Mouse (Mus musculus) large intestine, adult 2 months (tissue): ENCODE data around the gene H1foo. TPM values are rescaled to one million over a fixed set of nuclear protein-coding genes. Genes with fewer than 3 reads are reported as not detected.

ENCODE experiments used
- DNase-seq: peaks from one replicate; pipeline ENCODE4 v3.0.0-alpha.2; 2012; ENCODE audit warnings: low read depth, low spot score
- whole genome bisulfite sequencing: fragments of 180-500 bp; shearing (Covaris S2); methylation state at CpG from one replicate; pipeline ENCODE4 v1.1.7; 2018; 5-methylcytosine and 5-hydroxymethylcytosine counted together
- polyA plus RNA-seq: library from polyadenylated mRNA; depleted of rRNA; stranded (reverse); fragments of >200 nt; gene quantifications from 2 replicates; pipeline ENCODE4 v1.2.3, GENCODE M21; 2012

Gene H1foo
- polyA plus RNA-seq, 1 experiment = not detected

- no peak for DNase-seq
These were observed 33.1 kb downstream of the H1foo start for GRCm38 (mm10) chr6:115977810-115978209.

DNA sequence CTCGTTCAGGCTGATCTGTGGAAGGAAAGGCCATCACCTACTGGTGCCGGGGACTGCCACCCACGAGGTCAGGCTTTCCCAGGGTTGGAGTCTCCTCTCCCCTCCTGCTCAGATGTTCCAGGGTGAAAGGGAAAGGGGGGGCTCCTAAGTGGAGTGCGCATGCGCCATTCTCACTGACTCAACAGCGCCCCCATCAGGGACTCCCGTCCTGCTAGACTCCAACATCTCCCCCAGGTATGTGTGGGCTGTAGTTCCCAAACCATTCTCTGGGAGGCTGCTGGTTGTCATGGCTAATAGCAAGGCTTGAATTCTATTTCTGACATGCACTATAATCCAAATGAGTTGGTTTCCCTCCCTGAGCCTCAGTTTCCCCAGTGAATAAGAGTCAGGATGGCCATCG, 33.9 kb downstream of the H1foo start:
- 73% methylated on average over 8 of the region's 8 CpGs for WGBS
- DNase-seq = no peak

More at GRCm38 (mm10) chr6:115977810-115978209, 33.1 kb downstream of the H1foo start:
- 61% methylated on average over 15 of the region's 15 CpGs for WGBS

DNA sequence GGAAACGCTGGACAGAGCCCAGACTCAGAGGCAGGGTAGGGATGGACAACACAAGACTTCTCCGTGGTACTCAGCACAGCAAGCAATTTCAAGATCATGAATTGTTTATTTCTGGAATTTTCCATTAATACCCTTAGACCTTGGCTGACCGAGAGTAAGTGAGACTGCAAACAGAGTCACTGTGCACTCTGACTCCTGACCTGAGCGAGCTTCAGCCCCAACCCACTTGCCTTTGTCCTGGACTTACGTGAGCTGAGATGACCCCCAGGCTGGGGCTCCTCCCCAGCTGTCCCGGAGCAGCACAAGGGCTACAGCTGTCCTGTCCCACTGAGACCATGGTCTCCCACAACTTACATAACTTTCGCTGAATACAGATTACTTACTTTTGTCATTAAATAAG, 38.2 kb downstream of the H1foo start:
- DNase-seq = no peak

DNA sequence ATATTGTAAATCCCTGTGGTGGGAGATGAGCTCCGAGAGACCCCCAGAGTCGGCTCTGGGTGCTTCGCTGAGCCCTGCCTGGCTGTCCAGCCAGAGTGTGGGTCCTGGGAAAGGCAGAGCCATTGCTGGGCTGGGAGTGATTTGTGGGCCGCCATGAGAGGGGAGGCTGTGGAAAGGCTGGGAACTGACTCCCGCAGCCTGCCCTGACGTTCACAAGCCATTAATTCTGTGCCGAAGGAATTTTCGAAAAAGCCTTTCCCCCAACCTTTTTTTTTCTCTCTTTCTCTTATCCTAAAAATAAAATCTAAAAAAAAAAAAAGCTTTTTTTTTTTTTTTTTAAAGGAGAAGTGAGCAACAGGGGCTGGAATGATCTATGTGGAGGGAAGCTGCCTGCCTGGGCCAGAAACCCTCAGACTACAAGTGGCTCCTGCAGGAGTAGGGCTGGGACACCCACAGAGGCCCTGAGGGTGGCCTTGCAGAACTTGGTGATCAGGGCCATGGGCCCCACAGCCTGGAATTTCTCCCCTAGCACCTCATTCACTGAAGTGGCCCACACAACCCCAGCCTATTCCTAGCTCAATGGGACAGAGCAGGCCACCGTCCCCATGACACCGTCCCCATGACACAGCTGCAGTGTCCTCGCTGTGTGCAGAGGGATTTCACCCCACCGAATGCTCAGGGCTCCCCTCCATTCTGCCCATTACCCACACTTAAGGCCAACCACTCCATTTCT, 38.7 kb downstream of the H1foo start:
- WGBS = 68% methylated on average over 12 of the region's 12 CpGs
- no peak for DNase-seq

More for the DNA sequence above, 38.2 kb downstream of the H1foo start:
- 55% methylated on average over 7 of the region's 7 CpGs for WGBS

DNA sequence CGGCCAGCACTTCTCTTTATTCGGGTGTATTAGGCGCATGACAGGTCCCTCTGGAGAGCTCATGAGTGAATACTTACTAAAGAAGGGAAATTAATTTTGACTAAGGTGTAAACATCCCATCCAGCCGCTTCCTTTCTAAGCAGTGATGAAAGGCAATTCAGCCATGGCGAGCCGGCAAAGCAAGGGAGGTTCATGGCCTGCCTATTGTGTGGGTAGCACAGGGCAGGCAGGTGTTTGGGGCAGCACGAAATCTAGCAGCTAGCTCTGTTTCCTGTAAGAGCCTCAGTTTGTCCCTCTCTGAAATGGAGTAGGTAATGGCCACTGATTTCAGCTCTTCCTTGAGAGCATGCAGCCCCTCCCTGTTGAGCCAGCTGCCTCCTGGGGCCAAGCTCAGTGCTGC, 39.8 kb downstream of the H1foo start:
- WGBS = 66% methylated on average over 7 of the region's 7 CpGs
- no peak for DNase-seq

DNA sequence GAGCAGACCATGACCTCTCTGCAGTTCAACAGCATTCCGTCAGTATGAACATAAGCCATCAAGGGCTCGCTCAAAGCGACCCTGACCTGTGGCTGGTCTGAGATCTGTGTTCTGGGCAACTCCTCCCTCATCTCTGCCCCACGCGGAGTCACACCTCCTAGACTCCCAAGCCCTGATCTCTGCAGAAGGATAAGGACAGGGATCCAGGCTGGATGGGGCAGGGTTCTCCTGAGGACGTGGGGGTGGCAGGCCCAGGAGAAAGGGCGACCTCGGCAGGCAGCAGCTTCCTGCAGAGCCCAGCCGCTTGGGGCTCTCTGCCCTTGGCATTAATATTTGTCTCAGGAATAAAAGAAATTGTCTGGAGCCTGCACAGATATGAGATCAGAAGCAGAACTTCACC, 40.9 kb downstream of the H1foo start:
- WGBS = 52% methylated on average over 9 of the region's 9 CpGs
- DNase-seq = no peak

DNA sequence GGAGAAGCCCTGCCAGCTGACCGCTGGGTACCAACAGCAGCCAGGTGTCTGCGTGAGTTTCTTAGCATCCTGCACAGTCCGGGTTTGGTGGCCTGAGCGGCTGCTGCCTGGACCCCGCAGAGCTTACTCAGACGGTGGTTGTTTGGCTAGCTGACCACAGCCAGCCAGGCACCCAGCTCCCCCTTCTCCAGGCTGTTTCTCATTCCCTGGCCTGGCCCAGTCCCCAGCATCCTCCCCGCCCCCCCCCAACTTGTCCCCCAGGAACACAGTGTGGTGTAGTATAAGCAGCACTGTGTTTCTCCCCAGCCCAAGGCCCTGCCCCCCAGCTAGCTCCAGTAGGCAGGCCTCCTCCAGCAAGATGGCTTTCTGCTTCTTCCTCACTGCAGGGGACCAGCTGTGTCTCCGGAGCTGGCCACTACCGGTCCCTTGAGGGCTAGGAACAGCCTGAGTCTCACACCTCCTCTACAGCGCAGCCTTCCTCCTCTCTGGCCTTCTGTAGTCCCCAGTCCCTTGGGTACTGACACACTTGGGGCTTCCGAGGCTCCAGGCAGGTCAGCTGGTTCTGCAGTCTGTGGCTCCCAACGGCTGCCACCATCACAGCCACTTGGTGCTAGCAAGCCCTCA, 41.8 kb downstream of the H1foo start:
- 67% methylated on average over 12 of the region's 12 CpGs for WGBS
- no peak for DNase-seq

DNA sequence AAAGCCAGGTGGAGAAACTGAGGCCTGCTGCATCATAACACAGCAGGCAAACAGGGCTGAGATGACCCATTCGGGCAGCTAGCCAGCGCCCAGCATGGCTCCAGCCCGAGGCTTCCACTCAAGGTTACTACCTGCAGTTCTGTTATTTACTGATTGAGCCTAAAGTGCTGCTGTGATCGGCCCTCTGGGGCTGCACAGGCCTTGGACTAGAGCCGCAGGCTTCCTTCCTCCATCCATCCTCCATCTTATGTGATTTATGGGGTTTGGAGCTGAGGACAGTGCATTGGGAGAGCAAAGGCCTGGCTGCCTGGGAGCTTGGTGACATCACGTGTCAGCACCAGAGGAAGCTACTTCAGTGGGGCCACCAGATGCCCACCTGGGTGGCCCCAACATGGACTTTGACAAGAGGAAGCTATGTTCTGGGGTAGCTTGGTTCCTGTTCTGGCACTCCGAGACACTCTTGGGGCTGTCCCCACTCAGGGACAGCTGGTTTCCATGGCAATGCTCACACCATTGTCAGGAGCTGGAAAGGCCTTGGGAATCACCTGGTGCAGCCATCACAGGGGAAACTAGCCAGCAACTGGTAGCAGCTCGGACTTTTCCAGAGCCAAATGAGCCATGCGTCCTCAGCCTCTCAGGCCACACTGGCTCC, 42.5 kb downstream of the H1foo start:
- 49% methylated on average over 9 of the region's 9 CpGs for WGBS
- DNase-seq = no peak

DNA sequence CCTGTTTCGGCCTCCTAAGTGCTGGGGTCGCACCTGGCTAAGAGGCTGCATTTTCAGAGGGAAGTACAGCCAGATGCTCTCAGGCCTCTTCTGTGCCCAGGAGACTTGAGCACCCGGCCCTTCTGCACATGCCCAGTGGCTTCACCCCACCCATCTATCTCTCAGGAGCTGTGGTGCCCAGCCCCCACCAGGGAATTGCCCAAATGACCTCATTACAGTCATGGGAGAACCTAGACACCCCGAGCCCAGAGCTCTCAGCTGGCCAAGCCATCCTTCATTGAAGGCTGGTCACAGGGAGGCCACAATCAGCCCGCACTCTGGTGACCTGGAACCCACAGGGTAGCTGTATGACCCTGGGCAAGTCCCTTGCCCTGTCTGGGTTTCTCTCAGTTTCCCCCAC, 44.3 kb downstream of the H1foo start:
- DNase-seq = no peak
- WGBS = 62% methylated on average over 5 of the region's 5 CpGs

- WGBS = 42% methylated on average over 4 of the region's 4 CpGs
- no peak for DNase-seq
These were observed 44.9 kb downstream of the H1foo start for GRCm38 (mm10) chr6:115989607-115990006.

GRCm38 (mm10) chr6:115990056-115990455, 45.3 kb downstream of the H1foo start:
- WGBS = 64% methylated on average over 3 of the region's 3 CpGs
- DNase-seq = no peak

DNA sequence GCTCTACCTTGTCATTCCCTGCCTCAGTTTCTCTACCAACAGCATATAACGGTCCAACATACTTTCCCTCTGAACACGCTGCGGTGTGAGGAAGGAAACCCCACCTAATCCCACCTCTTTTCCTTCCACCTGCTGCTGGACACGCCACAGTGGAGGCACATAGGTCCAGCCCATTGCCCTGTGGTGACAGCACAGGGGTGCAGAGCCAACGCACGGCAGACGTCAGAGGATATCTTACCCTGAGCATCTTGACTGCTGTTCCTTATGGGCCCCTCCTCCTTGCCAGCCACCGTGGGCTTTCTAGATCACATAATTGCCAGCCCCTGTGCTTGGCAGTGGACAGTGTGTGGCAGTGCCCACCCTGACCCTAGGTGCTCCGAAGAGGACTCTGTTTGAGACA, 45.7 kb downstream of the H1foo start:
- WGBS = 78% methylated on average over 9 of the region's 9 CpGs

DNA sequence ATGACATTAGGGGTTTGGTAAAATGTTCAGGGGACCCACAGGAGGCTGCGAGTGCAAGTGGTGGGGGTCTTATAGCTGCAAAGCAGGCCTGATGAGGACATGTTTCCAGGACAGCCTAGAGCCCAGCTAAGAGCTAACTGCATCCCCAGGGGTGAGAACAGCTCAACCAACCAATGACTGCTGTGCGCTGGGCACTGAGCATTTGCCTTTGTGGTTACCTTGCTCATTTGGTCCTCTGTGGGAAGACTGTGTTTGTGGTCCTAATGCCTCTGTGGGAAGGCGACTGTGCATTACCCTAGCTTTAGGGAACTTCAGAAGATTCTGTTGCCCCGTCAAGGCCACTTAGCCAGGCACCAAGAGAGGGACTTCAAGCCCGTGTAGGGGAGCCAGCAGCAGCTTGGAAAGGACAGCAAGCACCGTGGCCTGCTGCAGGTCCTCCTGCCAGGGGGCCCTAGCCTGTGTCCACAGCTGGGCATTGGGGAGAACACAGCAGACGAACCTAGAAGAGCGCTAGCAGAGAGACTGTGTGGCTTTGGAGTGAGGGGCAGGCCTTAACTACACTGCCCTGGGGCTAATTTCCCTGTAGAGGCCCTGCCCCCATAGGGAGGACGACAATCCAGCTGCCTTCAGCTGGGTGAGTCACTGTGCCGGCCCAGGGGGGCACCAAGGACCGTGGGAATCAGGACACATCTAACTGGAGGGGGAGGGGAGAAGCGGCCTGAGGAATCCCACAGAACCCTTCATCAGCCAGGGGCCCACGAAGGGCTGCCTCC, 46.6 kb downstream of the H1foo start:
- WGBS = 40% methylated on average over 13 of the region's 13 CpGs
- DNase-seq = no peak

More for the DNA sequence above, 45.7 kb downstream of the H1foo start:
- no peak for DNase-seq

DNA sequence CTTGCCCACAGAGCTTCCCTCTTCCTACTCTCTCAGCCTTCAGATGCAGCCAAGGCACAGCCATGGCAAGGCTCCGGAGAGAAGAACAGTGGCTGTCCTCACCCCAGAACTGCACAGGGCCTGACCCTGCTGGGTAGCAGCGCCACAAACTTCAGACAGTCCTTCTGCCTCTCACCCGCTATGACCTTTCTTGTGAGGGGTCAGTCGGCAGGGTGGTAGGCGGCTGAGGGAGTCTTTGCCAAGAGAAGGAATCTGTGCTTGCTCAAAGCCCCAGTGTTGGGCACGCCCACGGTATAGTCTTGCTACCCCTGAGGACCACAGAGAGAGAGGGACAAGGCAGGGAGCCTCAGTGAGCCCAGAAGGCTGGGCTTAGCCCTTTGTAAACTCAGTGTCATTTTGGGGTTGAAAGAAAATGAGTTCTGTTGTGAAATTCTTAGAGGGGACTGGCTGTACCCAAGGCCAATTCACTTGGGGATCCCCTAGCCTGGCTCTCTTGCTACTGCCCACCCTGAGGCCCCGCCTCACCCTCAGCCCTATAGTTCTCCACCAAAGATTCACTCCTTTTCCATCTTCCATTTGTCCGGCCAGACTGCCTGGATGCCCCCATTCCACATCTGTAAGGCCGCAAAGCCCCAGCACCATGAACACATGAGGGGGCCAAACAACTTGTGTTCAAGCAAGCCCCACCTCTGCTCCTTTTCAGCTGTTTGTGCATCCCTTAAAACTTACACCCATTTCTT, 47.3 kb downstream of the H1foo start:
- no peak for DNase-seq
- WGBS = 56% methylated on average over 10 of the region's 10 CpGs

DNA sequence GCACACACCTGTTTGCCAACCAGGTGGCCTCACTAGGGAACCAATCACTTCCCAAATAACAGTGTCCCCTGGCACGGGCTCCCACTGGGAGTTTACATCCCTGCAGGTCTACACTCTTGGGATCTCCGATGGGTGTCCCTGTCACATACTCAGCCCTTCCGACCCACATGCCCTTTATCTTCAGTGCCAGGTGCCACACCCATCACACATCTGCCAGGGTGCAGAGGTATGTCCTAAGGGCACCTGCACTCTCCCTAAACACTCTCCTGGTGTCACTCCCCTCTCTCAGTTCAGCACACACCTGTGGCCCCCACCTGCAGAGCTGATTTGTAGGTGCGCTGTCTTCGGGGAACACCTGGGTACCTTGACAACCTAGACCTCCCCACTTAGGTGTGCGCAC, 48.2 kb downstream of the H1foo start:
- DNase-seq = no peak
- WGBS = 19% methylated on average over 6 of the region's 6 CpGs

DNA sequence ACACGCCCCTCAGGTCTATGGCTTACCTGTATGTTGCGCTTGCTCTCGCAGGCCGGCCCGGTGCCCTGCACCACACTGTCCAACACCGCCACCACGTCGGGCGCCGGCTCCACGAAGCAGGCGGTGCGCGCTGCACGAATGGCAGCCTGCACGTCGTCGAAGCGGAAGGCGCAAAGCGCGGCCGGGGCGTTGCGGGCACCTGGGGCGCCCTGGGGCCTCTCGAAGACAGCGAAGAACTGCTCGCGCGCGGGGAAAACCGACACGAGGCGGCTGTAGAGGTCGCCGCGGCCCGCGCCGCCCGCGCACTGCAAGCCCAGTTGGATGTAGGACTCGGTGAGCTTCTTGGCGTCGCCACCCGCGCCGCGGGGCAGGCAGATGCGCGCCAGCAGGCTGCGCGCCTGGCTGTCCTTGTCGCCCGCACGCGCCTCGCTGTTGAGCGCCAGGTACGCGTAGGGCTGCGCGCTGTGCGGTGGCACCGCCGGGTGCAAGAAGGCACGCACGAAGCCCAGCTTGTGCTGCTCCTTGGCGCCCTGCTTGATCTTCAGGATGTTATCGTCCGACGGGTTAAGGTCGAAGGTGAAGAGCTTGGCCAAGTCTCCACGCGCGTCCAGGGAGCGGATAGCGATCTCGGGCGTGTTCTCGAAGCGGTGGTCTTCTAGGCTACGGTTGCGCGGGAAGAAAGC, 48.9 kb downstream of the H1foo start:
- 3% methylated on average over 86 of the region's 86 CpGs for WGBS

GRCm38 (mm10) chr6:115994146-115994876, 49.6 kb downstream of the H1foo start:
- WGBS = under 1% methylated on average over 93 of the region's 93 CpGs
- DNase-seq = no peak

More for the DNA sequence above, 48.9 kb downstream of the H1foo start:
- DNase-seq = no peak

DNA sequence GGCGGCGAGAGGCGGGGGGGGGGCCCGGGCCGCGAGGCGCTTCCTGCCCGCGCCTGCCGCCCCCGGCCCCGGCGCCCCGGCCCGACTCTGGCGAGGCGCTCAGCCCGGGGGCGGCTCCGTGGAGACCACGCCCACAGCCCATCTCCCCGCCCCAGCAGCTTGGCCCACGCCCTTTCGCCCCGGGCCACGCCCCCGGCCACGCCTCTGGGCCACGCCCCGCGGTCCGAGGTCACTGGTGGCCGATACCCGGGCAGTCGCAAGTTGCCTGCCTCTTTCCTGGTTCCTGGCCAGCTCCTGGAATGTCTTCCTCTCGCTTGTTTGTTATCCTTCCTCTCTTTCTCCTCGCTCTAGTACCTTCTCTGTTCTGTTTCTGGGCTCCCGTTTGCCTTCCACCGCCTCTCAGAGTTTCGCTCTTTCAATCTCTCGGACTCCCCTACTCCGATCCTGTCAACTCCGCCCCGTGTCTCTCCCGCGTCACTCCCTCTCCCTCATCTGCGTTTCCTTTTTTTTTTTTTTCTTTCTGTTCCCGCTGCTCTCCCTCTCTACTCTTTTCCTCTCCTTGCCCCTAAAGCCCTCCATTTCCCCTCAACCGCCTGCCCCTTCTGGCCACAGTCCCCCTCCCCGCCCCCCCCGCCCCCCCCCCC, 50.3 kb downstream of the H1foo start, which contains the start of gene Plxnd1:
Gene Plxnd1, minus strand, starts transcription at position 129 of the 644 bp plus-strand sequence.
- DNase-seq = peak; percentile 53
- WGBS = 2% methylated on average over 49 of the region's 51 CpGs
